Mouse (Mus musculus): Measurements from ENCODE around the gene Lag3. TPM values are rescaled to one million over a fixed set of nuclear protein-coding genes. Genes with fewer than 3 reads are reported as not detected.

Gene Lag3
- polyA plus RNA-seq, 1 experiment from 2014 or later: 2.3 TPM

DNA sequence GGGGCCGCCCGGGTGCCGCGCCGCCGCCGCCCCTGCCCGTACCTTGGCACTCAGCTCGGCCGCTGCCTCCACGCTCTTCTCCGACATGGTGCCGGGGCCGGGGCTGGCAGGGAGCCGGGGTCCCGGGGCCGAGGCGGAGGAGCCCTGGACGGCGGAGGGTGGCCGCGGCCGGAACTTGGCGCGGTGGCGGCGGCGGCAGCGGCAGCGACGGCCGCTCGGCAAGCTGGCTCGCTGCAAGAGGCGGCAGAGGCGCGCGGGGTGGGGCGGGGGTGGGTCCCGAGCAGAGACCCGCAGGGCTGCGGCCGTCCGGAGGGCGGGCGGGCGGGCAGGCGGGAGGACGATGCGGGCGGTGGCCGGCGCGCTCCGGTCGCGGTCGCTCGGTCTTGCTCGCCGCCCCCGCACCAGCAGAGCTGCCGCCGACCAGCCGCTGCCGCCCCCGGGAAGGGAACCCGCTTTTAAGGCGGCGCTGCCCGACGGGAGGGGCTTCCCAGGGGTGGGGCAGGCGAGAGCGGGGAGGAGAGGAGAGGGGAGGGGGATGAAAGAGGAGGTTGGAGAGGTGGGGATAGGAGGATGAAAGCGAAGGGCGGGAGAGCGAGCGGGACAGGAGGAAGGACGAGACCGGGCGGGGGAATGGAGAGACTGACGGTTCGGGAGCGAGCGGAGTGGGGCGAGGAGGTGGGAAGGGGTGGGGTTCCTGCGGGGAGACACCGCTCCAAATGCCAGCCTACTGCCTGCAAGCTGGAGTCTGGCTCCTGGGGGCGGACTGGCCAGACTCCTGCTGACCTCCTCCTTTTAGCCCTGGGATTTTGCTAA is 6.2 kb upstream of the Lag3 start:
- ATAC-seq (replicated peaks; ENCODE audit: low FRiP score) (peak; percentile 75), DNase-seq (ENCODE audit: low spot score) (peak; percentile 96)
- no peaks in the 10 kb centered on the region for H3K9me3 ChIP-seq (ENCODE audit: control insufficient read depth, low read length)
- under 1% methylated on average over 62 of the region's 89 CpGs for WGBS
- peaks cover 8% of the 10 kb centered on the region; the same call in 1 of the 2 replicates for H3K36me3 ChIP-seq (ENCODE audit: control insufficient read depth, insufficient read depth, low read length)
- H3K27me3 ChIP-seq (ENCODE audit: control insufficient read depth, insufficient read depth, low read length): no peaks in the 10 kb centered on the region
- H3K9ac ChIP-seq (ENCODE audit: low read length): peak overlapping the region; percentile 98
- peak overlapping the region; percentile 99 for H3K27ac ChIP-seq (ENCODE audit: low read depth, low read length)
- peaks cover 32% of the 10 kb centered on the region for H3K4me1 ChIP-seq (replicated peaks; ENCODE audit: control insufficient read depth, insufficient read depth, low read length)
- H3K4me3 ChIP-seq (ENCODE audit: low read depth, low read length): peak overlapping the region; percentile 96
- H3K4me2 ChIP-seq (ENCODE audit: low read depth, low read length, severe bottlenecking): peak overlapping the region; percentile 58

DNA sequence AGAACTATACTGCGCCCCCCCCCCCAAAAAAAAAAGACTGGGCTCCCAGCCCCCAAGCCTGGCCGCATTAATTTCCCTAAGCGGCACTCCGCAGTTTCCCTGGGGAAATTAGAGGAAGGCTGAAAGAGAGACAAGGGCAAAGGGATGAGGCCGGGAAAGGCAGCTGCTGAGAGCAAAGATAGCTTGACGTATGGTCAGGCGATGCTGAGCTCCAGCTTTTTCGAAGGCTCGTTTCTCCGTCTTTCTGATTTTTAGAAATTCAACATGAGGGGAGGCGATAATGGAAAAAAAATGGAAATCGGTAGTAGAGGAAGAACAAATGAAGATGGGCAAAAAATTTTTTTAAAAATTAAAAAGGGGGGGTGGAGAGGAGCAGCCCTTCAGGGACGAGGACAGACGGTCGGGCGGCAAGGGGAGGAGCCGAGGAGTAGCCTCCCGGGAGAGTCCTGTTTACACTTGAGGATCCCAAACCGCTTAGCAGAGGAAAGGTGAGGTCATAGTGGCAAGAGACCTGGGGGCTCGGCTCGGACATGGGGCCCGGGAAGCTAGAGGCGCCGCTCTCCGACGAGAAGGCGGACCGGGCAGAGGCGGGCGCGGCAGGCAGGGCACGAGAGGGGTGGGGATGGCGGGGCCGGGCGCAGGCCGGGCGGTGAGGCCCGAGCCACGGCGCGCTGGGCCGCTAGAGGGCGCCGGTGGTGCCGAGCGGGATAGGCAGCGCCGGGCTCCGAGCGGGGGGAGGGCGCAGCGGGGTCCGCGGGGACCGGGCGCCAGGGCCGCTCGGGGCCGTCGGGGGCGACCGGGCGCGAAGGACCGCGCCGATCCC is 5.4 kb upstream of the Lag3 start:
- Histone ChIP-seq H3K4me2 (ENCODE audit: low read depth, low read length, severe bottlenecking) (peak overlapping the region; percentile 99), H3K9ac (ENCODE audit: low read length) (peak overlapping the region; percentile 98), H3K4me3 (ENCODE audit: low read depth, low read length) (peak overlapping the region; percentile 96), H3K9me3 (ENCODE audit: control insufficient read depth, low read length) (no peaks in the 10 kb centered on the region), H3K27me3 (ENCODE audit: control insufficient read depth, insufficient read depth, low read length) (no peaks in the 10 kb centered on the region), H3K4me1 (replicated peaks; ENCODE audit: control insufficient read depth, insufficient read depth, low read length) (peaks cover 32% of the 10 kb centered on the region), H3K36me3 (ENCODE audit: control insufficient read depth, insufficient read depth, low read length) (peaks cover 8% of the 10 kb centered on the region; the same call in 1 of the 2 replicates), H3K27ac (ENCODE audit: low read depth, low read length) (peak overlapping the region; percentile 99)
- DNase-seq (ENCODE audit: low spot score) (peak; percentile 94), ATAC-seq (replicated peaks; ENCODE audit: low FRiP score) (peak; percentile 67)
- under 1% methylated on average over 57 of the region's 67 CpGs for WGBS

DNA sequence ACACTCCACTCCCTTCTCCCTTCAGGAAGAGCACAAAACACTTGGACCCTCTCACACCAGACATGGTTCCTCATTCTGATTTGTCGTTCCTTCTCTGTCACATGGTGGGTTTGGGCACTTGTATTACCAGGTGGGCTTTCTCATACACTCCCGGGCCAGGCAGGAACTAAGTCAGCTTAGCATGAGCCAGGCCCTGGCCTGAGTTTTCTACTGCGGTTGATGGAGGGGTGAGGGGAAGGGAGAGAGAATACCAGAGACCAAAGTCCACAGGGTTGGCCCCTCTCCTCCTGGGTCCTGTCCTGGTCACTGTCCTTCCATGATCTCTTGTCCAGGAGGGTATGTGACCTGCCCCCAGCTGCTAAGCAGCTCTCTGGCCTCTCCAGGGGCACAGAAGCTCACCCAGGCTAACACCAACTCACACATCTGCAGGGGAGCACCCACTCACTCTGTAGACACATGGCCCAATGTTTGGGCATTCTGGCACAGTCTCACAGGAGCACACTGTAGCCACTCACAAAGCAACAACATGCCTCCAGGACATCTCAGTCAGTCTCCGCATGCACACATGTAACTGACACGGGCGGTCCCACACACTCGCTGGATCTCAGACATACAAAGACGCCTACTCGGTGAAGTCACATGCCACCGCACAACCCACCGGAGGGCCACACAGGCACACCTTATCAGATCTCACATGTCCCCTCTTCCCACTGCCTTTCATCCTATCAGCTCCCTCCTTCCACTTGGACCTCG is 4.6 kb upstream of the Lag3 start:
- Histone ChIP-seq H3K4me2 (ENCODE audit: low read depth, low read length, severe bottlenecking) (peak overlapping the region; percentile 99), H3K27me3 (ENCODE audit: control insufficient read depth, insufficient read depth, low read length) (no peaks in the 10 kb centered on the region), H3K4me3 (ENCODE audit: low read depth, low read length) (peak overlapping the region; percentile 96), H3K4me1 (replicated peaks; ENCODE audit: control insufficient read depth, insufficient read depth, low read length) (peaks cover 30% of the 10 kb centered on the region), H3K36me3 (ENCODE audit: control insufficient read depth, insufficient read depth, low read length) (peaks cover 8% of the 10 kb centered on the region; the same call in 1 of the 2 replicates), H3K27ac (ENCODE audit: low read depth, low read length) (peak overlapping the region; percentile 99), H3K9me3 (ENCODE audit: control insufficient read depth, low read length) (no peaks in the 10 kb centered on the region), H3K9ac (ENCODE audit: low read length) (peak overlapping the region; percentile 98)
- WGBS: 3% methylated on average over 12 of the region's 12 CpGs
- ATAC-seq (replicated peaks; ENCODE audit: low FRiP score) (no peak), DNase-seq (ENCODE audit: low spot score) (peak; percentile 71)

DNA sequence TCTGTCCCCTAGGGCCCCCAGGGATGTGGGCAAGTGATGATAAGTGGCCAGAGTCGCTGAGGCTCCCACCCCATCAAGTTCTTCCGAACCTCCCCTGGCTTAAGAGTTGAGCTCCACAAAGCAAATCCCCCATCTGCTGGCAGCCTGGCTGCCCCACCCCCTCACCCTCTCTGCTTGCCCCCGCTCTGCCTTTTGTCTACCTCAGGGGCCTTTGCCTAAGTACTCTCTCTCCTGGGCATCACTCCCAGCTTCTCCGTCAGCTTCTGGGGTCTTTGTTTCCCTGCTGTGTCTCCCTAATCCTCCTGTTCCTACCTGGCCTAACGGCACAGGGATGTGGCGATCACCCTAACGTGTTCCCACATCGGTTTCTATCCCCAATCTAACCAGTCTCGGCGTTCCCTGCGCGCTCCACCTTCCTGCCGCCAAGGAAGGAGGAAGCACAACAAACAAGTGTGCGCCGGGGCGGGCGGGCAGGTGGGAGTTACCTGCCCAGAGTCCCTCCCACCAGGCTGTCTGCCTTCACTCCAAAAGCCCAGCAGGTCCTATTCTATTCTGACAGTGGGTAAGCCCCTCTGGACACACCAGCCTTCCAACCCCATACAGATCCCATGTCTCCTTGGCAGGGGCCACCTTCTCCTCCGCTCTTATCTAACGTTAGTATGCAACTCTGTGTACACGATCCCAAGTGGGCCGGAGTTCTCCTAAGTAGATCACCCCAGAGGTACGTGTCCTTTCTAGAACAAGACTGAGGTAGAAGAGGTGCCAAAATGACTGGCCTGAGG is 3.8 kb upstream of the Lag3 start:
- Histone ChIP-seq H3K4me1 (replicated peaks; ENCODE audit: control insufficient read depth, insufficient read depth, low read length) (peaks cover 29% of the 10 kb centered on the region), H3K9me3 (ENCODE audit: control insufficient read depth, low read length) (no peaks in the 10 kb centered on the region), H3K4me3 (ENCODE audit: low read depth, low read length) (peak overlapping the region; percentile 96), H3K9ac (ENCODE audit: low read length) (peak overlapping the region; percentile 98), H3K36me3 (ENCODE audit: control insufficient read depth, insufficient read depth, low read length) (peaks cover 8% of the 10 kb centered on the region; the same call in 1 of the 2 replicates), H3K27me3 (ENCODE audit: control insufficient read depth, insufficient read depth, low read length) (peaks cover 4% of the 10 kb centered on the region), H3K4me2 (ENCODE audit: low read depth, low read length, severe bottlenecking) (peak overlapping the region; percentile 99), H3K27ac (ENCODE audit: low read depth, low read length) (peak overlapping the region; percentile 99)
- DNase-seq (ENCODE audit: low spot score) (peak; percentile 67), ATAC-seq (replicated peaks; ENCODE audit: low FRiP score) (no peak)
- WGBS: 3% methylated on average over 22 of the region's 22 CpGs

DNA sequence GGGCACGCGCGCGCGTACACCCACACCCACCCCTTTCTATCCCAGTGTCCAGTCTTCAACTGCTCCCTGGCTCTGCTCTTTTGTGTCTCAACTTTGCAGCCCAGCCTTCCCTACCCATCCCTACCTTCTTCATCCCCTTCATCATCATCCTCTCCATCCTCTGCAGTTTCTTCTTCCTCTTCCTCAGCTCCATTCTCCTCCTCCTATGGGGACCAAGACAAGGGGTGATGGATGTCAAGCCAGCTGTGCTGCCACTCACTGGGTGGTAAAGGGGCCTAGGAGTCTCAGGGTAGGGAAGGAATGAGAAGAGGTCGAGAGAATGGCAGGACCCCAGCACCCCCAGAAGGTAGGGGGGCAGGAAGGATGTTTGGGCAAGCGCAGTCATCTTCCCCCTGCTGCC is 3.0 kb upstream of the Lag3 start:
- peaks cover 31% of the 10 kb centered on the region for H3K4me1 ChIP-seq (replicated peaks; ENCODE audit: control insufficient read depth, insufficient read depth, low read length)
- peak overlapping the region; percentile 98 for H3K9ac ChIP-seq (ENCODE audit: low read length)
- peak overlapping the region; percentile 96; the same call in 1 of the 2 replicates for H3K4me3 ChIP-seq (ENCODE audit: low read depth, low read length)
- 83% methylated on average over 7 of the region's 7 CpGs for WGBS
- H3K27me3 ChIP-seq (ENCODE audit: control insufficient read depth, insufficient read depth, low read length): peaks cover 9% of the 10 kb centered on the region
- peak overlapping the region; percentile 41; the same call in 1 of the 2 replicates for H3K27ac ChIP-seq (ENCODE audit: low read depth, low read length)
- ATAC-seq (replicated peaks; ENCODE audit: low FRiP score): no peak
- H3K36me3 ChIP-seq (ENCODE audit: control insufficient read depth, insufficient read depth, low read length): peaks cover 8% of the 10 kb centered on the region; the same call in 1 of the 2 replicates
- H3K4me2 ChIP-seq (ENCODE audit: low read depth, low read length, severe bottlenecking): peak overlapping the region; percentile 99; the same call in 1 of the 2 replicates
- H3K9me3 ChIP-seq (ENCODE audit: control insufficient read depth, low read length): no peaks in the 10 kb centered on the region
- no peak for DNase-seq (ENCODE audit: low spot score)

DNA sequence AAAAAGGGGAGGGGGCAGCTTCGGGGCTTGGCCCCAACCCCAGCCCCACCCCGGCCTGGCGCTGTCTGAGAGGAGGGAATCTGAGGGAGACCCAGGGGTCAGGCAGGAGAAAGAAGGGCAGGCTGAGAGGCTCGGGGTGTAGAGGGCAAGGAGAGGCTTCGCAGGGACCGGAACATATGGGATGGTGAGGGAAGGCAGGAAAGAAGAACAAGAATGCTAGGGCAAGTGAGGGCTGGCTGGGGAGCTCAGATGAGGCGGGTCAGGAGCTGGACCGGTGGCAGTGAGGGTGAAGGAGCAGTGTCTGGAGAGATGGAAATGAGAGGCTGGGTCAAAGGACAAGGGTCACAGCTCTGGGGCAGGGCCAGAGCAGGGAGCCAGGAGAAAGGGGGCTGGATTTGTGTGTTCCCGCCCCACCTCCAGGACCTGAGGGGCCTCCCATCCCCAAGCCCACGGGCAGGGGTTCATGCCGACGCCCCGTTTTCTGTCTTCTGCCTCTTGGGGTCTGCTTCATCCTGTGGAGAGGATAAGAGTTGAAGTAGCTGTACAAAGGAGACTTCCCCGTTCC is 2.3 kb upstream of the Lag3 start:
- Histone ChIP-seq H3K9ac (ENCODE audit: low read length) (no peak overlapping the region), H3K4me3 (ENCODE audit: low read depth, low read length) (no peak overlapping the region), H3K36me3 (ENCODE audit: control insufficient read depth, insufficient read depth, low read length) (peaks cover 8% of the 10 kb centered on the region; the same call in 1 of the 2 replicates), H3K27me3 (ENCODE audit: control insufficient read depth, insufficient read depth, low read length) (peaks cover 9% of the 10 kb centered on the region), H3K9me3 (ENCODE audit: control insufficient read depth, low read length) (no peaks in the 10 kb centered on the region), H3K4me2 (ENCODE audit: low read depth, low read length, severe bottlenecking) (0 out of 2 replicates have a peak overlapping the region, but pooled peaks have one; percentile 5), H3K27ac (ENCODE audit: low read depth, low read length) (no peak overlapping the region), H3K4me1 (replicated peaks; ENCODE audit: control insufficient read depth, insufficient read depth, low read length) (peaks cover 27% of the 10 kb centered on the region)
- DNase-seq (ENCODE audit: low spot score) (no peak), ATAC-seq (replicated peaks; ENCODE audit: low FRiP score) (no peak)
- 68% methylated on average over 14 of the region's 14 CpGs for WGBS

DNA sequence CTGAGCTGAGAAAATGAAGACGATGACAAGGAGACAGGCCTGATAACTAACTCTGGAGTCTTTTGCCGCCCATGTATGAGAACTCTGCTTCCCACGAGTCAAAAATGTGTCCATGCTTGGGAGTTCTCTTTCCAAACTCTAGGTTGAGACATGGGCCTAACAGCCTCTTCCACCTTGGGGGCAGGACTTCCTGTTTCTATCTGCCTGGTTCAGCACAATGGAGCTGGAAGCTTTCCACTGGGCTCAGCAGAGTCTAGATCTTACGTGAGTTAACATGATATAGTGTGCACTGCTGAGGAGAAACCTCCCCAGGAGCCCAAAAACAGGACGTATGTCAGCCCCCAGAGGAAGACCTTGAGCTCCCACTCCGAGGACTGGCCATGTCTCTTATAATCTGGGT is 1.7 kb upstream of the Lag3 start:
- H3K27ac ChIP-seq (ENCODE audit: low read depth, low read length): no peak overlapping the region
- 84% methylated on average over 6 of the region's 6 CpGs for WGBS
- peaks cover 9% of the 10 kb centered on the region for H3K27me3 ChIP-seq (ENCODE audit: control insufficient read depth, insufficient read depth, low read length)
- H3K4me2 ChIP-seq (ENCODE audit: low read depth, low read length, severe bottlenecking): no peak overlapping the region
- H3K4me3 ChIP-seq (ENCODE audit: low read depth, low read length): no peak overlapping the region
- DNase-seq (ENCODE audit: low spot score): no peak
- peaks cover 23% of the 10 kb centered on the region for H3K4me1 ChIP-seq (replicated peaks; ENCODE audit: control insufficient read depth, insufficient read depth, low read length)
- peaks cover 8% of the 10 kb centered on the region; the same call in 1 of the 2 replicates for H3K36me3 ChIP-seq (ENCODE audit: control insufficient read depth, insufficient read depth, low read length)
- no peak overlapping the region for H3K9ac ChIP-seq (ENCODE audit: low read length)
- no peaks in the 10 kb centered on the region for H3K9me3 ChIP-seq (ENCODE audit: control insufficient read depth, low read length)
- ATAC-seq (replicated peaks; ENCODE audit: low FRiP score): no peak
